Mouse (Mus musculus) right cerebral cortex, postnatal 14 days (tissue): ENCODE results near the gene Gm49342.
A peak's percentile ranks its signal among the peaks of the same experiment; 100 is the strongest.
"Not testable (repeated sequence)": the region's sequence is repeated elsewhere in the genome, so short reads cannot be mapped to it uniquely, and the experiment has no call there.

Experiments used
- DNase-seq: peaks from one replicate; pipeline ENCODE4 v3.0.0; 2022

Gm49342 gene

GRCm38 (mm10) chr14:50943932-50944667 is at the start of gene Gm49342:
Gene Gm49342 (plus strand): TSS chr14:50944517.
- peak; percentile 84 for DNase-seq

GRCm38 (mm10) chr14:50895407-50895806 is 48.9 kb upstream of the Gm49342 start:
- no peak for DNase-seq

GRCm38 (mm10) chr14:50895985-50896746 is 48.2 kb upstream of the Gm49342 start:
- no peak for DNase-seq

- peak; percentile 37 for DNase-seq
These were observed 47.5 kb upstream of the Gm49342 start for GRCm38 (mm10) chr14:50896747-50897373.

- no peak for DNase-seq
These were observed 46.9 kb upstream of the Gm49342 start, which contains the start of gene Klhl33 for GRCm38 (mm10) chr14:50897374-50897765. Gene Klhl33 (minus strand): TSS chr14:50897507.

- DNase-seq = not testable (repeated sequence)
These were observed 46.3 kb upstream of the Gm49342 start for GRCm38 (mm10) chr14:50897992-50898391.

- peak; percentile 11 for DNase-seq
These were observed 40.1 kb upstream of the Gm49342 start for GRCm38 (mm10) chr14:50903973-50904827.

GRCm38 (mm10) chr14:50904828-50905129 is 39.5 kb upstream of the Gm49342 start:
- no peak for DNase-seq

GRCm38 (mm10) chr14:50905327-50905726 is 39.0 kb upstream of the Gm49342 start:
- DNase-seq = not testable (repeated sequence)

GRCm38 (mm10) chr14:50908126-50908525 is 36.2 kb upstream of the Gm49342 start:
- no peak for DNase-seq

- no peak for DNase-seq
These were observed 33.0 kb upstream of the Gm49342 start for GRCm38 (mm10) chr14:50911356-50911755.

- not testable (repeated sequence) for DNase-seq
These were observed 20.9 kb upstream of the Gm49342 start for GRCm38 (mm10) chr14:50923437-50923836.

- DNase-seq = peak; percentile 96
These were observed 19.8 kb upstream of the Gm49342 start, which contains the start of the genes Osgep and Apex1 for GRCm38 (mm10) chr14:50924281-50925064. Gene Osgep (minus strand): TSS chr14:50924893. Gene Apex1 (plus strand): TSS chr14:50924968.

- no peak for DNase-seq
These were observed 19.0 kb upstream of the Gm49342 start for GRCm38 (mm10) chr14:50925111-50925920.

GRCm38 (mm10) chr14:50927366-50927765 is 17.0 kb upstream of the Gm49342 start:
- no peak for DNase-seq

- no peak for DNase-seq
These were observed 14.4 kb upstream of the Gm49342 start for GRCm38 (mm10) chr14:50929951-50930350.

GRCm38 (mm10) chr14:50930377-50930753 is 14.0 kb upstream of the Gm49342 start:
- DNase-seq = peak; percentile 42

GRCm38 (mm10) chr14:50930754-50931492 is 13.4 kb upstream of the Gm49342 start, which contains the start of the genes Pip4p1 and Pnp:
Gene Pip4p1 (minus strand): TSS chr14:50930856.
Gene Pnp (plus strand): TSS chr14:50931082.
- peak; percentile 98 for DNase-seq

GRCm38 (mm10) chr14:50931493-50932020 is 12.8 kb upstream of the Gm49342 start:
- DNase-seq = no peak

GRCm38 (mm10) chr14:50936649-50937048 is 7.7 kb upstream of the Gm49342 start:
- no peak for DNase-seq
